Mouse (Mus musculus) T-cell, adult 2 months (primary cell): ENCODE measurements around the gene Speer2.

ENCODE experiments used
- DNase-seq: peaks from one replicate; pipeline ENCODE4 v3.0.0; 2022; ENCODE audit warnings: low spot score

Gene Speer2

DNA sequence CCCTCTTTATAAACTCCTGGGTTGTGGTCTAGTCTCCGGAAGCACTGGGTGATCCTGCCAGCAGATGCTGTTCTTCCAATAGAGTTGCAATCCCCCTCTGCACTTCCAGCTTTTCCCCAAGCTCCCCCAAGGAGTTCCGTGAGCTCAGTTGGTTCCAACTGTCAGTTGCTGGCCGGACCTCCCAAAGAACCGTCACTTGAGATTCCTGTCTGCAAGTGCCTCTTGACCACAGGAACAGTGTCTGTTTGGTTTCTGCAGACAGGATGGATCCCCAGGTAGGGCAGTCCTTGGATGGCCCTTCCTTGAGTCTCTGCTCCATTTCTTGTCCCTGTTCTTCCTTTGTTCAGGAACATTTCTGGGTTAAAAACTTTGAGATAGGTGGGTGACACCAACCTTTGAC lies at the start of gene Speer2:
Gene Speer2, minus strand, starts transcription at position 101 of the 400 bp plus-strand sequence.
- no peak for DNase-seq

- no peak for DNase-seq
Observed at GRCm38 (mm10) chr16:69904303-69904702, 40.8 kb upstream of the Speer2 start.

DNA sequence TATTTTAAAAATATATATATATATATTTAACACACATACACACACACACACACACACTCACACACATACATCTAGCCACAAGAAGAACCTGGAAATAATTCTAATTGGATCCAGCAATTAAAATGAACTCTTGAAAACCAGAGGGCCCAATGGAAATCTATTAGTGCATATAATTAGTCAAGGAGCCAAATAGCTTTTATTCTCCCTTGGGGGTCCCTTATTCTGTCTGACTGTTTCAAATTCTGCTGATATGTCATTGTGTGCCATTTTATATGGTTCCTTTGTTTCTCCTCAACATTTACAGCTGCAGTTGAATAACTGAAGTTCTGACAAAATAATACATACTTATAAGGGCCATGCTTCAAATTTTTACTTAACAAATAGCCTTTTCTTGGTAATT lies 17.2 kb upstream of the Speer2 start:
- DNase-seq, result no peak

DNA sequence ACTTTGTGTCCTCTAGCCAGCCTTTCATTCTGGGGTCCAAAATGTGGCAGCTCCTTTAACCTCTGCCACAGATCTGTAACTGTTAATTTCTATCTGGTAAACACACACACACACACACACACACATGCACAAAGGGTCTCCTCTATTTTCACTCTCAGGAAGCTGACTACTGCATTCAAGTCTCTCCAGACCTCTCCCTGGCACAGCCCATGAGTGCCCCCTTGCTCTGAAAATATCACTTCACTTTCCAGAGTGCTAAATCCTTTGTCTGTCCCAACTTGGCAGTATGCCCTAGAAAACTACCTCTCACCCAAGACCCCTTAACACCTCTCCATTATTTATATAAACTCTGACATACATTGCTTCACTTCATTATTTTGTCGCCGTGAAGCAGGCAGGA lies 26.9 kb downstream of the Speer2 start:
- no peak for DNase-seq

DNA sequence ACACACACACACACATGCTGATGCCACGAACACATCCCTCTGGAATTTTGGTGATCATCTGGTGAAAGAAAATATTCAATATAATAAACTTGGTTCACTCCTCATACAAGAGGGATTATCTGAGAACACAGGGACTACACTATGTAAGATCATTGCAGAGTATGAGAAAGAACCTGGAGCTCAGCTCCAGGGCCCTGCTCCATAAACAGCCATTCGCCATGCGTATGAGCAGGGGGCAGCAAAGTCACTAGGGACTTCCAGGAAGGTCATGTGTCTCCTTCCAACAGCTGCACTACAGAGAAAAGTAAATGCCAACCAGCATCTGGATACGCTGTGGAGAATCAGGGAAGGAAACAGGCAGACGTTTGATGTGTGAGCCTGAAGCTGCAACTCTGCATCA lies 49.9 kb downstream of the Speer2 start:
- DNase-seq, result no peak
